Mouse (Mus musculus): Measurements from ENCODE around the gene Haao. TPM values are rescaled to one million over a fixed set of nuclear protein-coding genes. Genes with fewer than 3 reads are reported as not detected.
A peak's percentile ranks its signal among the peaks of the same experiment; 100 is the strongest.

The Haao gene
- total and polyA plus RNA-seq, 2 experiments from 2014 or later = 0.26 TPM; not detected in 1

- Histone ChIP-seq H3K27ac (ENCODE audit: low read depth) (peak overlapping the region; percentile 53), H3K4me2 (ENCODE audit: low read depth, low read length) (no peak overlapping the region), H3K27me3 (ENCODE audit: control insufficient read depth, insufficient read depth, low read length) (no peaks in the 10 kb centered on the region), H3K9me3 (replicated peaks; ENCODE audit: control insufficient read depth, low read length) (no peaks in the 10 kb centered on the region), H3K4me3 (ENCODE audit: low read depth, low read length) (no peak overlapping the region), H3K4me1 (ENCODE audit: control insufficient read depth, insufficient read depth) (no peaks in the 10 kb centered on the region), H3K36me3 (replicated peaks; ENCODE audit: control insufficient read depth, insufficient read depth, low read length) (no peaks in the 10 kb centered on the region), H3K9ac (replicated peaks; ENCODE audit: low read depth, low read length) (no peak overlapping the region)
- DNase-seq (ENCODE audit: low spot score) (no peak), ATAC-seq (ENCODE audit: insufficient read depth, low read depth) (peak; percentile 39)
- 66% methylated on average over 19 of the region's 19 CpGs for WGBS
- no peak for TF ChIP-seq CTCF (IDR thresholded peaks at IDR 0.05; ENCODE audit: low read depth)
- TF ChIP-seq EP300 (IDR thresholded peaks at IDR 0.05; ENCODE audit: low read depth) = no peak
These were observed 25.8 kb upstream of the Haao start for GRCm38 (mm10) chr17:83873363-83874141.

- Histone ChIP-seq H3K4me2 (ENCODE audit: low read depth, low read length) (0 out of 2 replicates have a peak overlapping the region, but pooled peaks have one; percentile 30), H3K27ac (ENCODE audit: low read depth) (no peak overlapping the region), H3K36me3 (replicated peaks; ENCODE audit: control insufficient read depth, insufficient read depth, low read length) (no peaks in the 10 kb centered on the region), H3K4me3 (ENCODE audit: low read depth, low read length) (no peak overlapping the region), H3K4me1 (ENCODE audit: control insufficient read depth, insufficient read depth) (no peaks in the 10 kb centered on the region), H3K27me3 (ENCODE audit: control insufficient read depth, insufficient read depth, low read length) (no peaks in the 10 kb centered on the region), H3K9ac (replicated peaks; ENCODE audit: low read depth, low read length) (no peak overlapping the region), H3K9me3 (replicated peaks; ENCODE audit: control insufficient read depth, low read length) (no peaks in the 10 kb centered on the region)
- DNase-seq (ENCODE audit: low spot score) (peak; percentile 77), ATAC-seq (ENCODE audit: insufficient read depth, low read depth) (peak; percentile 63)
- TF ChIP-seq EP300 (IDR thresholded peaks at IDR 0.05; ENCODE audit: low read depth) = no peak
- peak; percentile 94 for TF ChIP-seq CTCF (IDR thresholded peaks at IDR 0.05; ENCODE audit: low read depth)
- WGBS = 22% methylated on average over 14 of the region's 14 CpGs
These were observed 25.1 kb upstream of the Haao start for GRCm38 (mm10) chr17:83872806-83873348.

GRCm38 (mm10) chr17:83871354-83871753 lies 23.6 kb upstream of the Haao start:
- H3K4me3 ChIP-seq (ENCODE audit: low read depth, low read length) = no peak overlapping the region
- no peaks in the 10 kb centered on the region for H3K9me3 ChIP-seq (replicated peaks; ENCODE audit: control insufficient read depth, low read length)
- TF ChIP-seq EP300 (IDR thresholded peaks at IDR 0.05; ENCODE audit: low read depth) = no peak
- no peak for TF ChIP-seq CTCF (IDR thresholded peaks at IDR 0.05; ENCODE audit: low read depth)
- H3K4me1 ChIP-seq (ENCODE audit: control insufficient read depth, insufficient read depth) = no peaks in the 10 kb centered on the region
- 84% methylated on average over 5 of the region's 5 CpGs for WGBS
- DNase-seq (ENCODE audit: low spot score) = no peak
- no peaks in the 10 kb centered on the region for H3K27me3 ChIP-seq (ENCODE audit: control insufficient read depth, insufficient read depth, low read length)
- H3K36me3 ChIP-seq (replicated peaks; ENCODE audit: control insufficient read depth, insufficient read depth, low read length) = no peaks in the 10 kb centered on the region
- ATAC-seq (ENCODE audit: insufficient read depth, low read depth) = no peak
- H3K9ac ChIP-seq (replicated peaks; ENCODE audit: low read depth, low read length) = no peak overlapping the region
- no peak overlapping the region for H3K4me2 ChIP-seq (ENCODE audit: low read depth, low read length)
- H3K27ac ChIP-seq (ENCODE audit: low read depth) = no peak overlapping the region

- no peak overlapping the region for H3K9ac ChIP-seq (replicated peaks; ENCODE audit: low read depth, low read length)
- H3K36me3 ChIP-seq (replicated peaks; ENCODE audit: control insufficient read depth, insufficient read depth, low read length) = no peaks in the 10 kb centered on the region
- 88% methylated on average over 4 of the region's 4 CpGs for WGBS
- ATAC-seq (ENCODE audit: insufficient read depth, low read depth) (no peak), DNase-seq (ENCODE audit: low spot score) (no peak)
- no peaks in the 10 kb centered on the region for H3K9me3 ChIP-seq (replicated peaks; ENCODE audit: control insufficient read depth, low read length)
- no peak overlapping the region for H3K4me2 ChIP-seq (ENCODE audit: low read depth, low read length)
- no peaks in the 10 kb centered on the region for H3K27me3 ChIP-seq (ENCODE audit: control insufficient read depth, insufficient read depth, low read length)
- no peaks in the 10 kb centered on the region for H3K4me1 ChIP-seq (ENCODE audit: control insufficient read depth, insufficient read depth)
- no peak for TF ChIP-seq EP300 (IDR thresholded peaks at IDR 0.05; ENCODE audit: low read depth)
- no peak for TF ChIP-seq CTCF (IDR thresholded peaks at IDR 0.05; ENCODE audit: low read depth)
- no peak overlapping the region for H3K4me3 ChIP-seq (ENCODE audit: low read depth, low read length)
- H3K27ac ChIP-seq (ENCODE audit: low read depth) = no peak overlapping the region
These were observed 22.6 kb upstream of the Haao start for GRCm38 (mm10) chr17:83870385-83870784.

GRCm38 (mm10) chr17:83866582-83866981 lies 18.8 kb upstream of the Haao start:
- no peak for DNase-seq (ENCODE audit: low spot score)

More at GRCm38 (mm10) chr17:83866582-83866981, 18.8 kb upstream of the Haao start:
- TF ChIP-seq EP300 (IDR thresholded peaks at IDR 0.05; ENCODE audit: low read depth) (no peak), CTCF (IDR thresholded peaks at IDR 0.05; ENCODE audit: low read depth) (peak; percentile 73)
- WGBS = 23% methylated on average over 10 of the region's 10 CpGs
- Histone ChIP-seq H3K4me1 (ENCODE audit: control insufficient read depth, insufficient read depth) (0 out of 2 replicates have a peak, but pooled peaks cover 4% of the 10 kb centered on the region), H3K9ac (replicated peaks; ENCODE audit: low read depth, low read length) (no peak overlapping the region), H3K4me2 (ENCODE audit: low read depth, low read length) (no peak overlapping the region), H3K36me3 (replicated peaks; ENCODE audit: control insufficient read depth, insufficient read depth, low read length) (no peaks in the 10 kb centered on the region), H3K9me3 (replicated peaks; ENCODE audit: control insufficient read depth, low read length) (no peaks in the 10 kb centered on the region), H3K4me3 (ENCODE audit: low read depth, low read length) (no peak overlapping the region), H3K27ac (ENCODE audit: low read depth) (no peak overlapping the region), H3K27me3 (ENCODE audit: control insufficient read depth, insufficient read depth, low read length) (0 out of 2 replicates have a peak, but pooled peaks cover 3% of the 10 kb centered on the region)
- no peak for ATAC-seq (ENCODE audit: insufficient read depth, low read depth)
